In the genomic region with DNA sequence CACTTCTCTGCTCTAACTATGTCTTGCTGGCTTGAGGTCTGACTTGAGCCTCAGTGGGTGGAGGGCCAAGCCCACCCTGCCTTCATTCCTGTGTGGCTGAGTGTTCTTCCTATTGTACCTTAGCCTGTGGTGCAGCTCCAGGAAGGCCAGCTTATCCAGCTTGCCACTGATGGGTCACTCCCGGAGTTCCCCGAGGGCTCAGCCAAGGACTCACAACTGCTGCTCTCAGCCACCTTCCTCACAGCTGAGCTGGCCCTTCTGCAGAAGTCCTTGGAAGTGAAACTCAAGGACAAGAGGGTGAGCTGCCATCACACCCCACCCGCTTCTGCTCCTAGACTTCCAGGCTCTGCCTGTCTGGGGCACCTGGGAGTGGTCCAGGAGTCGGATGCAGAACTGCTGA, we compare ENCODE assay signal across 24 mouse cellular contexts. TPM values are rescaled to one million over a fixed set of nuclear protein-coding genes. Genes with fewer than 3 reads are reported as not detected.
"Had no signal": no experiment of that assay in that cellular context is flagged by ENCODE, and none has a peak within 500 bp of the region (broad histone marks: within the 10 kb centered on the region; RNA-seq: fewer than 3 reads in every experiment).

No protein-coding gene starts in this region.

- DNase-seq: kidney, adult 11 months; kidney, adult 8-10 months; kidney, postnatal 14 days; kidney, postnatal 4 days; layer of hippocampus, adult 9-11 months; liver, embryonic 13.5 days; lung, adult 2 months; lung, postnatal 14 days; lung, postnatal 4 days; midbrain, embryonic 14.5 days; retina, postnatal 1 day; right cerebral cortex, postnatal 25 days; spleen, adult 18-20 months; thymus, adult 18-20 months; thymus, postnatal 4 days had no signal

RNA-seq across cellular contexts. Expression of gene Bpifb6, which starts 6.4 kb away (rescaled TPM):
- total RNA-seq: layer of hippocampus, adult 18-20 months; layer of hippocampus, postnatal 25 days; left cerebral cortex, adult 18-20 months; left cerebral cortex, postnatal 10 days; left cerebral cortex, postnatal 36 days; liver, adult 2 months; megakaryocyte progenitor cell, adult 5-6 weeks; megakaryocyte-erythroid progenitor cell, adult 5-6 weeks had no signal

RNA-seq across cellular contexts. Expression of gene Bpifb3, which starts 11.4 kb away (rescaled TPM):
- total RNA-seq: layer of hippocampus, adult 18-20 months; layer of hippocampus, postnatal 25 days; left cerebral cortex, adult 18-20 months; left cerebral cortex, postnatal 10 days; left cerebral cortex, postnatal 36 days; liver, adult 2 months; megakaryocyte progenitor cell, adult 5-6 weeks; megakaryocyte-erythroid progenitor cell, adult 5-6 weeks had no signal

RNA-seq across cellular contexts. Expression of gene Bpifb4, which starts 31.4 kb away (rescaled TPM):
- total RNA-seq: layer of hippocampus, adult 18-20 months; layer of hippocampus, postnatal 25 days; left cerebral cortex, adult 18-20 months; left cerebral cortex, postnatal 10 days; left cerebral cortex, postnatal 36 days; liver, adult 2 months; megakaryocyte progenitor cell, adult 5-6 weeks; megakaryocyte-erythroid progenitor cell, adult 5-6 weeks; midbrain, postnatal 0 days had no signal

RNA-seq across cellular contexts. Expression of gene Bpifb2, which starts 31.8 kb away (rescaled TPM):
- total RNA-seq: layer of hippocampus, adult 18-20 months; layer of hippocampus, postnatal 25 days; left cerebral cortex, adult 18-20 months; left cerebral cortex, postnatal 10 days; left cerebral cortex, postnatal 36 days; liver, adult 2 months; megakaryocyte progenitor cell, adult 5-6 weeks; megakaryocyte-erythroid progenitor cell, adult 5-6 weeks had no signal

RNA-seq across cellular contexts. Expression of gene Sun5, which starts 35.7 kb away (rescaled TPM):
- total RNA-seq: layer of hippocampus, adult 18-20 months; layer of hippocampus, postnatal 25 days; left cerebral cortex, adult 18-20 months; left cerebral cortex, postnatal 10 days; left cerebral cortex, postnatal 36 days; liver, adult 2 months; megakaryocyte progenitor cell, adult 5-6 weeks; megakaryocyte-erythroid progenitor cell, adult 5-6 weeks; midbrain, postnatal 0 days had no signal
